Mouse (Mus musculus): ENCODE measurements around the gene Olfr432.
"Not testable (repeated sequence)": the region's sequence is repeated elsewhere in the genome, so short reads cannot be mapped to it uniquely, and the experiment has no call there.

The Olfr432 gene

GRCm38 (mm10) chr1:174048893-174049292 is at the start of gene Olfr432:
Olfr432 (plus strand) TSS chr1:174049205.
- no peak for DNase-seq

- not testable (repeated sequence) for DNase-seq
Observed at GRCm38 (mm10) chr1:174004352-174005109, 44.5 kb upstream of the Olfr432 start.

- DNase-seq = not testable (repeated sequence)
Observed at GRCm38 (mm10) chr1:174007050-174007449, 42.0 kb upstream of the Olfr432 start.

GRCm38 (mm10) chr1:174031698-174032097 is 17.3 kb upstream of the Olfr432 start, which contains the start of gene Ifi205:
Ifi205 (minus strand) TSS chr1:174031810.
- no peak for DNase-seq

- DNase-seq = no peak
Observed at GRCm38 (mm10) chr1:174035841-174036240, 13.2 kb upstream of the Olfr432 start.

GRCm38 (mm10) chr1:174038480-174038879 is 10.5 kb upstream of the Olfr432 start:
- DNase-seq = no peak

GRCm38 (mm10) chr1:174040523-174041177 is 8.4 kb upstream of the Olfr432 start, which contains the start of gene Olfr433:
Olfr433 (plus strand) TSS chr1:174040705.
- DNase-seq = peak; percentile 7

- not testable (repeated sequence) for DNase-seq
Observed at GRCm38 (mm10) chr1:174042091-174042884, 6.7 kb upstream of the Olfr432 start.

GRCm38 (mm10) chr1:174044431-174044830 is 4.6 kb upstream of the Olfr432 start:
- no peak for DNase-seq

GRCm38 (mm10) chr1:174048227-174048626 is 778 bp upstream of the Olfr432 start:
- not testable (repeated sequence) for DNase-seq

GRCm38 (mm10) chr1:174049357-174049756 is 352 bp downstream of the Olfr432 start:
- not testable (repeated sequence) for DNase-seq

- no peak for DNase-seq
Observed at GRCm38 (mm10) chr1:174050532-174050931, 1.5 kb downstream of the Olfr432 start.

GRCm38 (mm10) chr1:174051515-174051914 is 2.5 kb downstream of the Olfr432 start:
- no peak for DNase-seq

GRCm38 (mm10) chr1:174051931-174052536 is 3.0 kb downstream of the Olfr432 start:
- DNase-seq = no peak

- no peak for DNase-seq
Observed at GRCm38 (mm10) chr1:174052981-174053380, 4.0 kb downstream of the Olfr432 start.

GRCm38 (mm10) chr1:174055248-174055647 is 6.2 kb downstream of the Olfr432 start:
- DNase-seq = no peak

- DNase-seq = no peak
Observed at GRCm38 (mm10) chr1:174066305-174066704, 17.3 kb downstream of the Olfr432 start, which contains the start of gene Olfr430. Olfr430 (plus strand) TSS chr1:174066605.

GRCm38 (mm10) chr1:174084031-174084430 is 35.0 kb downstream of the Olfr432 start, which contains the start of gene Olfr429:
Olfr429 (plus strand) TSS chr1:174084331.
- no peak for DNase-seq

- DNase-seq = no peak
Observed at GRCm38 (mm10) chr1:174096591-174096990, 47.6 kb downstream of the Olfr432 start, which contains the start of gene Olfr427. Olfr427 (plus strand) TSS chr1:174096891.

GRCm38 (mm10) chr1:174103735-174104134 is 54.7 kb downstream of the Olfr432 start:
- no peak for DNase-seq

Data from right cerebral cortex, adult 18-20 months (tissue).